Mouse (Mus musculus): ENCODE data around the gene Msmb. TPM values are rescaled to one million over a fixed set of nuclear protein-coding genes. Genes with fewer than 3 reads are reported as not detected.
"Not testable (repeated sequence)": the region's sequence is repeated elsewhere in the genome, so short reads cannot be mapped to it uniquely, and the experiment has no call there.

Msmb gene
- total RNA-seq, 2 experiments from 2014 or later, result not detected

GRCm38 (mm10) chr14:32168653-32169231 is 26.9 kb downstream of the Msmb start:
- intact Hi-C loops (cut with DNase I), result no loop called here
- no peak for DNase-seq

- no peak for DNase-seq
- intact Hi-C loops (cut with DNase I), result no loop called here
These were observed 28.3 kb downstream of the Msmb start for GRCm38 (mm10) chr14:32170137-32170536.

- intact Hi-C loops (cut with DNase I), result no loop called here
- no peak for DNase-seq
These were observed 33.5 kb downstream of the Msmb start for GRCm38 (mm10) chr14:32175310-32175709.

GRCm38 (mm10) chr14:32176590-32176989 is 34.8 kb downstream of the Msmb start:
- DNase-seq, result not testable (repeated sequence)

GRCm38 (mm10) chr14:32179393-32180195 is 37.8 kb downstream of the Msmb start:
- no peak for DNase-seq
- intact Hi-C loops (cut with DNase I), result no loop called here

More at GRCm38 (mm10) chr14:32176590-32176989, 34.8 kb downstream of the Msmb start:
- intact Hi-C loops (cut with DNase I), result not testable (repeated sequence)

GRCm38 (mm10) chr14:32180861-32181260 is 39.0 kb downstream of the Msmb start:
- intact Hi-C loops (cut with DNase I), result no loop called here

GRCm38 (mm10) chr14:32183846-32184245 is 42.0 kb downstream of the Msmb start:
- DNase-seq, result no peak
- intact Hi-C loops (cut with DNase I), result no loop called here

More at GRCm38 (mm10) chr14:32180861-32181260, 39.0 kb downstream of the Msmb start:
- no peak for DNase-seq

GRCm38 (mm10) chr14:32190627-32191391 is 49.0 kb downstream of the Msmb start:
- intact Hi-C loops (cut with DNase I), result no loop called here

GRCm38 (mm10) chr14:32191926-32192325 is 50.1 kb downstream of the Msmb start:
- no peak for DNase-seq

More at GRCm38 (mm10) chr14:32190627-32191391, 49.0 kb downstream of the Msmb start:
- no peak for DNase-seq

GRCm38 (mm10) chr14:32192437-32192836 is 50.6 kb downstream of the Msmb start:
- intact Hi-C loops (cut with DNase I), result no loop called here
- peak; percentile 18 to 28 for DNase-seq

More at GRCm38 (mm10) chr14:32191926-32192325, 50.1 kb downstream of the Msmb start:
- intact Hi-C loops (cut with DNase I), result no loop called here

GRCm38 (mm10) chr14:32193557-32193956 is 51.7 kb downstream of the Msmb start:
- intact Hi-C loops (cut with DNase I); DNase-seq: not testable (repeated sequence)

GRCm38 (mm10) chr14:32201354-32201753 is 59.5 kb downstream of the Msmb start:
- intact Hi-C loops (cut with DNase I), result no loop called here
- DNase-seq, result peak in 1 of 2 experiments; percentile 28

GRCm38 (mm10) chr14:32201791-32202451 is 60.1 kb downstream of the Msmb start, which contains the start of the genes Timm23 and Parg:
Gene Timm23 (minus strand): TSS chr14:32201898.
Gene Parg (plus strand): TSS chr14:32201949.
- intact Hi-C loops (cut with DNase I), result no loop called here
- peak; percentile 78 for DNase-seq

Other genes with a start within 250 kb of the Msmb start
- gene Galnt15, start 113.0 kb upstream of the Msmb start, total RNA-seq (2021), result 1 to 10 TPM; 5.2 to 6.2 TPM
- gene Oxnad1, start 56.6 kb upstream of the Msmb start, total RNA-seq (2021), result 10 to 100 TPM; 20.3 to 23.7 TPM
- 100 to 1,000 TPM; 107 to 111 TPM for gene Dph3, start 56.3 kb upstream of the Msmb start, total RNA-seq (2021)
- gene Ncoa4, start 17.8 kb downstream of the Msmb start, total RNA-seq (2021), result 10 to 100 TPM; 55.2 to 61.5 TPM
- gene Timm23, start 59.9 kb downstream of the Msmb start, total RNA-seq (2021), result 100 to 1,000 TPM; 198 to 210 TPM
- 10 to 100 TPM; 17.1 to 19.9 TPM for gene Parg, start 59.9 kb downstream of the Msmb start, total RNA-seq (2021)
- under 1 TPM; 0.42 to 0.89 TPM for gene Ogdhl, start 180.0 kb downstream of the Msmb start, total RNA-seq (2021)
- gene 1700024G13Rik, start 246.4 kb downstream of the Msmb start, total RNA-seq (2021), result not detected